Mouse (Mus musculus) testis, postnatal 14 days (tissue): ENCODE measurements at regions not wholly inside any gene's neighbourhood (a gene's known extent, or its start where the extent isn't known, plus 50 kb on each side); places are given as distances from the start of the nearest gene placed in this dataset.
A peak's percentile ranks its signal among the peaks of the same experiment; 100 is the strongest.

ENCODE experiments used
- DNase-seq: peaks from one replicate; pipeline ENCODE4 v3.0.0; 2021; ENCODE audit warnings: low spot score

- DNase-seq, result no peak
Observed at GRCm38 (mm10) chr11:20985069-20985759, 105.9 kb upstream of the Peli1 start.

DNA sequence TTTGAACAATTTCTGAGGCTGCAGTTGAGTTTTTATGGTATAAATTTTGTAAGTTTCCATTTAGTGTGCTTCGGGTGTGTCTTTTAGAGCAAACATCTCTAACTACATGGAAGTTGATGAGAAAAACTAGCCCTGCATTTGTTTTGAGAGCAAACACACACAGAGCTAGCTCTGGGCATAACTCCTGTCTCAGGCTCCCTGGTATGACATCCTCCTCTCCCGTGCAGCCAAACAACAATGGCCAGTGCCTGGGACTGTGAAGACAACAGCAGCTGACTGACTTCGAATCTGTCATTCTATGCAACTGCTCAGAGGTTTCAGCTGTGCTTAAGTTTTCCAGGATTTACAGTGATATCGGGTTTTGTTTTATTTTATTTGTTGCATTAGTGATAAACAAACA lies 105.3 kb upstream of the Peli1 start:
- DNase-seq, result no peak

GRCm38 (mm10) chr11:20987171-20987815 lies 103.8 kb upstream of the Peli1 start:
- DNase-seq, result no peak

DNA sequence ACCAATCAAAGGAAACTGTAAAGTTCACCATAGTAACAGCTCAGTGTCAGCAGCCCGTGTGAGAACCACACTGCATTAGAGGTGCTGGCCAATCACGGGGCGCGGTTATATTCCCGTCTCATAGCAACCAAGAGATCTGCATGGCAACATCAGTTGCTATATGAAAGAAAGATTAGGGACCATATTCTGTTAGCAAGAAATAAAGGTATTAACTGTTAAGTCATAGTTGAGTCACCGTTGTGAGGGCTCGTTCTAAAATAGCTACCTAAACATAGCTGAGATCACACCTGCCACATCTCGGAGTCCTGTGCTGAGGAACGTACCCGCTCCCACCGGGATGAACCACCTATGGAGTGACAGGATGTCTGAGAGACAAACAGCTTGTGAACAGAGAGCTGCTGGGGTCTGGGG lies 103.2 kb upstream of the Peli1 start:
- DNase-seq, result no peak

DNA sequence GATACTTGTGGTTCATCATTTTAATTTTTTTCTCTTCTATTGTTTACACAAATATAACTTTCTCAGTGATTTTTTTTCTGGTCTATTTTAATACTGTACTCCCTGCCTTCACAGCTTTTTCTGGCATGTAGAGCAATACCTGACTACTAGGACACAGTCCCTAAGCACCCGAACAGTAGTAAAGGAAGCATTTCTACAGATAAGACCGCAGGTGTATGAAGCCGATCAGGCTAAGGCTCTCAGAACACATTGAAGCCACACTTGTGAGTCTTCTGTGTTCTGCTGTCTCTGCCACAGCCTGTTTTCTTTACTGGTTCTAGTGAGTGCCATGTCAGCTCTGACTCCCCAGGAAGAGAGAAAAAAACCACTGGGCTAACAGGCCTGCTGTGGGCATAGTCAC lies 102.2 kb upstream of the Peli1 start:
- DNase-seq, result no peak

DNA sequence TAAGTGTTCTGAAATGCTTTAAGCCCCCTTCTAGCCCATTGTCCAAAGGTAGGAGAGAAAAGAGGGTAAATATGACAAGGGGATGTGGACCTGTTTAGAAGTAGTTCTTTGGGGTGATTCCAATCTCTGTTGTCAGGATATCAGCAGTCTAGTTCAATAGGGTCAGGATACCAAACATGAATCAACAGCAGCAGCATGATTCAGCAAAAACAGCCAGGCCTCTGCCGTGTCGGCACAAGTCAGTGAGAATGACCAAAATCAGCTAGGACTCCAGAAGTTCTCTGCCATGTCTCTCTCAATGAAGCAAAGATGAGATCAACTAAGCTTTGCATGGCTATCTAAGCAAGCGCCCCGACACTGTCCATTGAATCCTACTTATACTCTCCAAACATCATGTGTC lies 97.5 kb upstream of the Peli1 start:
- no peak for DNase-seq

GRCm38 (mm10) chr11:21001400-21001799 lies 89.7 kb upstream of the Peli1 start:
- no peak for DNase-seq

DNA sequence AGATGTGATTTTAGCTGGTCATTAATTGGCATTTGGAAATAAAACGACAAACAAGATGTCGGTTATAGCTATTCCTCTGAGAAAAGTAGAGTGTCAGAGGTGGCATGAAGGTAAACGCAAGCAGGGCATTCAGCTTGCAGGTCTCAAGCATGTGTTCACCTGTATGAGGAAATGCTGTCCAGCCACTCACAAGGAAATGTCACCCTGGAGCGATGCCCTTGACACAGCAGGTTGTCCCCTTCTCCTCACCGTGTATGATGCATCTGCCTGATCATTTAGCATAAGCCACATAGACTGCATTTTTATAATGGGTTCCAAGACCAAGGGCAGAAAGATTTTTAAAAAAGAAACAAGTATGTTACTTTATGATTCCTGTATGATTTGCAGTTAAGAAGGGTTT lies 83.9 kb upstream of the Peli1 start:
- no peak for DNase-seq

DNA sequence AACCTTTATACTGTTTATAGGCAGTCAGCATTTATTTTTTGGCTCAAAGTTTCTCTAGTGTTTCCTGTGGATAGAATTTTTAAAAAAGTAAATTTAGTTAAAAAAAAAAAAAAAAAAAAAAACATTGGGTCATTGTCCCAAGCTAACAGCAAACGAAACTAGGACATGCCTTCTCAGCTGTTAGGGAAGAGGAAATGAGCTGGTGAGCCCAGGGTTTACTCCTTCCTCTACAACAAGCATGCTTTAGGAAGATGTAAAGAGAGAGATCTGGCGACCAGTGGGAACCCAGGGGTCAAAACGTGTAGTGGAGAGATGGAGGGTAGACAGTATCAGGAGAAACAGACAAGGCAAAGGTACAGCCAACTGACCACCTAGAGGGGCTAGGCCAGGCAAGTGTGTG lies 81.6 kb upstream of the Peli1 start:
- DNase-seq, result no peak

- DNase-seq, result peak; percentile 9
Observed at GRCm38 (mm10) chr11:21010867-21011266, 80.2 kb upstream of the Peli1 start.

- no peak for DNase-seq
Observed at GRCm38 (mm10) chr11:21014250-21014649, 76.8 kb upstream of the Peli1 start.

DNA sequence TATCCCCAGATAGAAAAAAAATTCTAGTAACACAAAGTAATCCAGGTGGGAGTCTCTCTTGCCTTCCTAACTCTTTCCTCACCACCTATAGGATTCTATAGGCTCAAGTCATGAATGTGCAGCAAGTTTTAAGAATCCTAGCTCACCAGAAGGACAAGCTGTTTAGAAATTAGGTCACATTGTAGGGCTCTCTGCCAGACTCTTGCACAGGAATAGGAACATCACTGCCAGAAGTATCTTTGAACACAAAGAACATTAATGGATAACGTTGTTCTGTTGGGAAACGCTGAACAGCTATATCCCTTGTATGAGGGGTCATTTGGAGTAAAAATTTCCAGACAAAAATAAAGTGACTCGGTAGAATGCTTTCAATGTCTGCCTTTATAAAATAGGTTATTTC lies 75.6 kb upstream of the Peli1 start:
- DNase-seq, result no peak

DNA sequence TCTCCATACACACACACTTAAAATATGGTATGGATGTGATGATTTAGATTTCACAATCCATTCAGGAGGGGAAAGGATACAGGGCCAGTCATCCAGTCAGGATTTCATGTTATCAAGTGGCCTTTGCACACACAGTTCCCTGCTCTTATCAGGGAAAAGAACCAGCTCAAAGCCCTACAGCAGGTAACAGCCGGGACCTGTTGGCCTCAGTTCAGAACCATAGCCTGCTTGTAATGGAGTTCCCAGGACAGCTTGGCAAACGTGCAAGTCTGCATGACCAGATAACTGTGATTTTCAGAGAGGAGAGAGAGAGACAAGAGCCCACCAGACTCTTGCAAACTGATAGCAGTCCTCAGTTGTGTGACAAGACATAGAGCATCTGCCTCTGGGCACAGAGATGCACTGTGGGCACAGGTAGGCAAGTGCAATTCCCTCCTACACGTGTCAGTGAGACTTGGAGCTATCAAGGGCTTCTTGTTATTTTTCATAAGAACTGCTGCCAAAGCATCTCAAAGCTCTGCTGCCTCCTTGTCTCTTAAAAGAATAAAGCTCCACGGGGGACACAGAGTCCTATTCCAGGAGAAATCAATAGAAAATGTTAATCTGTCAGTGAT lies 74.9 kb upstream of the Peli1 start:
- DNase-seq, result no peak

- no peak for DNase-seq
Observed at GRCm38 (mm10) chr11:21016791-21017329, 74.2 kb upstream of the Peli1 start.

GRCm38 (mm10) chr11:21019829-21020228 lies 71.3 kb upstream of the Peli1 start:
- no peak for DNase-seq

DNA sequence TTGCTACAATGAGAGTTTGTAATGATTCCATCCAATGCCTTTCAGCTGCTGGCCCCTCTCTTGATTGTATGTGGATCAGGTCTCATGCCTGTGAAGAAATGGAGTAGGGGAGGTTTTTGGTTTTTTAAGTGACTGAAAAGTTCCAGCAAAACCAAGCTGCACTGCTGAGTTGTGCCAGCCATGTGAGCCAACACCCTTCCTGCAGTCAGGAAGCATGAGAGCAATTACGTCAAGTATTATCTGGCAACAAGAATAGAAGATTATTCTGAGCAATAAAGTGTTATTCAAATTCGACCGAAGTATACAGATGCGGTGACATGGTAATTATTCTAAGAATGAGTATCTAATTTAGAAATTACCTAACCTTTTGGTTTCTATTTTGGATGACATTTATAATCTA lies 67.0 kb upstream of the Peli1 start:
- DNase-seq, result no peak

GRCm38 (mm10) chr11:21024521-21024920 lies 66.6 kb upstream of the Peli1 start:
- DNase-seq, result no peak

GRCm38 (mm10) chr11:21027299-21027698 lies 63.8 kb upstream of the Peli1 start:
- no peak for DNase-seq

- DNase-seq, result no peak
Observed at GRCm38 (mm10) chr11:21030362-21030761, 60.7 kb upstream of the Peli1 start.

GRCm38 (mm10) chr11:21031816-21032215 lies 59.3 kb upstream of the Peli1 start:
- DNase-seq, result no peak

DNA sequence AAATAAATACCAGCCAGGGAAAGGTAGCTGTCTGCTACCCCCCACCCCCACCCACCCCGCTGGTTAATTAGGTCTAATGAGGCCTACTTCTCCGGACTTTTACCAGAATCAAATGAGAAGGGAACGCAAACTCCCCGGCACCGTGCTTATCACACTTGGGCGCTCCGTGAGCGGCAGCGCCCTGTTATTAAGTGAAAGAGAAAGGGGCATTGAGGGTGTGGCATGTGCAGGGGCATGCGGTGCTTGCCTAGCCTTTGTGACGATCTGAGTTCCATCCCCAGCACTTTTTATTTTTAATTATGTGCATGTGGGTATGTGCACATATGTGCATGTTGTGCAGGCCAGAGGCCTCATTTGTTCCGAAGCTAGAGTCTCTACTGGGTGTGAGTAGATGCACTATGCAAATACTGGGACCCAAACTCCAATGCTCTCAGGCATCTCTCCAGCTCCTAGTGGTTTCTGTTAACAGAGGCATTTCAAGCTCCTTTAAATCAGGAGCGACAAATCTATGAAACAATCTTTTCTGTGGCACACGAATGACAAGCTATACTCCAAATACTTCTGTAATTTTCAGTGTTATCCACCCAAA lies 57.8 kb upstream of the Peli1 start:
- no peak for DNase-seq

DNA sequence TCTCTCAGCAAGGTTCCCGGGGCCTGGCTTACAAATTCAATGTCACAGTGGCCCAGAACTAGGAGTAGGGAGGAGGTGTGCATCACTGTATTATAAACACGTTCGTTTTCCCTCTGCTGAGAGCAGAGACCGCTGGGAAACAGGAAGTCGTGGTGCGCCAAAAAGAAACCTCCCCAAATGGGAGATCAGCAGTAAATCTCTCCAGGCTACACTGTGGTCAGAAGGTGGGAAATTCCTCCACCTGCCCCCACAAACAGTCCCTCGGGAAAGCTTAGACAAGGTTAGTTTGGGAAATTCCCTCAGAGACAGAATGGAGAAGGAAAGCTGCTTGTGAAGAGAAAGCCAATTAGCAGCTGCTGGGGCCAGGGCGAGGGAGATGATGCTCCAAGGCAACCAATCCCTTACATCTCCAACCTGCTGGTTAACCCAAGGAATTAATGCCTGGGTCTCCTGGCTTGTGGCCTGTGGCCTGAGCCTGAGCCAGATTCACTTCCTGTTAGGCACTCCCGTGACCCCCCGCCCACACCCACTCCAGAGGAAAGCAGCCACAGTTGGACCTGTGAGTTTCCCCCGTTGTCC lies 57.2 kb upstream of the Peli1 start:
- peak; percentile 32 for DNase-seq
